Mouse (Mus musculus) ZHBTc4 (cell line): Measurements from ENCODE around the gene Epha2.

Source experiments
- DNase-seq: peaks from one replicate; pipeline ENCODE4 v3.0.0-alpha.2; 2011; ENCODE audit warnings: low read depth, low spot score

The Epha2 gene

GRCm38 (mm10) chr4:141329968-141330367 is 28.9 kb downstream of the Epha2 start:
- no peak for DNase-seq

DNA sequence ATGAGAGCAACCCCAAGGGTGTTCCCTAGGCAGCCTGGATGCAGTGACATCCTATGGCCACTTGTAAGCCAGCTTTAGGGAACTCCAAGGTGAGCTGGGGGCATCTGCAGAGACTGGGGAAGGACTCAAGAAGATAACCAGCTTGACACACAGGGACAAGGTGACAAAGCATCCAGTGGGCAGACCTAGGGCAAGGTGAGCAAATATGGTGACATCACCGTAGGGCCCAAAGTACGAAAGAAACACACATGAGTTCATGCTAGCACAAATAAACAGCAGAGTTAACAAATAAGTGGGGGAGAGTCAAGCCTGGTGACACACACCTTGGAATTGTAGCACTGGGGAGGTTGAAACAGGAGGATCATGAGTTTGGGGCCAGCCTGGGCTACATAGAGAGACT is 30.4 kb downstream of the Epha2 start:
- DNase-seq: no peak

GRCm38 (mm10) chr4:141332258-141332657 is 31.2 kb downstream of the Epha2 start:
- no peak for DNase-seq

- DNase-seq: no peak
Observed at GRCm38 (mm10) chr4:141334695-141335094, 33.7 kb downstream of the Epha2 start.

DNA sequence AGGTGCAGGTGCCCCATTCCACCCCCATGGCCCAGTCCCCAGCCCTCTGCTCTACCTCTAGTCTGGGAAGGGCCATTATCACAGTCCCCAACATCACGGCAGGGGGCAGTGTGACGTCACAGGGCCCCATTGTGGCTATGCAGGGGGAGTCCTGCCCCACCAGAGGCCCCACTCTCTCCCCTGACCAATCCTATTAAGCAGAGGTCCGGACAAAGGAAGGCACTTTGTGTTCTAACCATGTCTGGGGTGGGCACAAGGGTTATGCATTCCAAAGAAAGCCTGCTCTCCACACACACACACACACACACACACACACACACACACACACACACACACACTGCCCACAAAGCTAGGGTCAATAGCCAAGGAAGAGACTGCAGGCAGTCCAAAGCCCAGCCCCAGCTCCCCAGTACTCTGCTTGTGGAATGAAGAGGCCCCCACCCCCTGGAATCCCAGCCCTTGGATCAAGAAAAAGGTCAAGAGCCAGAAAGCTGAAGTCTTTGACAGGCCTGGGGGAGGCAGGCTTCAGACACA is 34.3 kb downstream of the Epha2 start:
- no peak for DNase-seq

GRCm38 (mm10) chr4:141336196-141336595 is 35.2 kb downstream of the Epha2 start:
- DNase-seq: no peak

DNA sequence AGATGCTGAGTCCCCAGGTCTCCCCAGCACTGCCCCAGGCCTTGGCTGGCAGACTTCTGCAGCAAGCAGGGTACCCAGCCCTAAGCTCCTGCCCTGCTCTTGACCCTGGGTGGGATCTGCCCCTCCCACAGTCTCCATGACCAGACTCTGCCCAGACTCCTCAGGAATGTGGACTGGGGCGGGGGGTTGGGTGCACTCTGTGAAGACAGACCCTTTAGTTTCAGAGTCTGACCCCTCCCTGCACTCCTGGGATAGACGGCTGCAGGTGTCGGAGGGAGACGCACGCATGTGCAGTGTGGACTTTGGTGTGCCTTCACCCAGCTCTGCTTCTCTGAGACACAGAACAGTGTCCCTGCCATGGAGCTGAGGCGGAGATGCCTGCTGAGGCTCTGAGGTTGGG is 36.9 kb downstream of the Epha2 start:
- DNase-seq: peak; percentile 91

DNA sequence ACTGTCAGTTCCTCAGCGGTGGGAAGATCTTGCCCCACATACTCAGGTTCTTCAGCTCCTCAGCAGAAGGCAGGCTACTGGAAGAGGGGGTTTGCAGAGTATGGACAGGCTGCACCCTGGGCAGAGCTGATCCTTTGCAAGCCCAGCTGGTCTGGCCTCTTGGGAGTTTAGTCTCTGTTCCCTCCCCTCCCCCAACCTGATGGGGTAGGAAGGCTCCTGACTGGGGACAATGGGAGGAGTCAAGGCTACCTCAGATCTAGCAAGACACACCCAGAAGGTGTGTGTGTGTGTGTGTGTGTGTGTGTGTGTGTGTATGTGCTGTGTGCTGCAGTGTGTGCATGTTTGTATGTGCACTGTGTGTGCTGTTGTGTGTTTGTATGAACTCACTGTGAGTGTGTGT is 37.8 kb downstream of the Epha2 start:
- DNase-seq: peak; percentile 82

- peak; percentile 74 for DNase-seq
Observed at GRCm38 (mm10) chr4:141341477-141341876, 40.4 kb downstream of the Epha2 start.

DNA sequence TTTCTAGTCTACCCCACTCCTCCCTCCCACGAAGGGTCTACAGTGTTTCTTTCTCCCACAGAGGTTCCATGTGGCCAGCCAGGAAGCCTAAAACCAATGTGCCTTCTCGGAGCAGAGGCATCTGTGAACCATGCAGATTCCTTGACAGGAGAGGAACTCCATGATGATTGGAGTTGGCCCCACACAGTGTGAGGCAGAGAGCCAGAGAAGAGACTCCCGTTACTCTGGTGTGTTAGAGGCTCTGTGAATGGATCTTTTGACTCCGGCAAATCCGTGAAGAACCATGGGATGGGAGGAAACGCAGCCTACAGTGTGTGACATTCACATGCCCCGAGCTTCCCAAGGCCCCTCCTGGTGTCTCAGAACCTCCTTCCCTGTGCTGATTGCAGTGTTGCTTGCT is 42.5 kb downstream of the Epha2 start:
- DNase-seq: no peak

DNA sequence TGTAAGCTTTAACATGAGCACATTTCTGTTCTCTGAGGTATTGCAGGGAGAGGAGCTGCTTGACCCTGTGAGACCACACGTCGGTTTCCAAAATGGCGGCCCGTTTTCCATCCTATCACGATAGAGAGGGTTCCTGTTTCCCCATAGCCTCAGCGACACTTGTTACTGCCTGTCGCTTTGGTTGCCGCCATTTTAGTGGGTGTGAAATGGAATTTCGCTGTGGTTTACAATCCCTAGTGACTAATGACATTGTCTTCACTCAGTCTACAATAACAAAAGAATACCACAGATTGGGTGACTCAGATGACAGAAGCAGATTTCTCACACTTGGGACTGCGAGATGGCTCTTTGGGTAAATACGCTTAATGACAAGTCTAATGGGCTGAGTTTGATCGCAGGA is 44.2 kb downstream of the Epha2 start:
- DNase-seq: peak; percentile 57

- no peak for DNase-seq
Observed at GRCm38 (mm10) chr4:141347365-141347797, 46.3 kb downstream of the Epha2 start.

DNA sequence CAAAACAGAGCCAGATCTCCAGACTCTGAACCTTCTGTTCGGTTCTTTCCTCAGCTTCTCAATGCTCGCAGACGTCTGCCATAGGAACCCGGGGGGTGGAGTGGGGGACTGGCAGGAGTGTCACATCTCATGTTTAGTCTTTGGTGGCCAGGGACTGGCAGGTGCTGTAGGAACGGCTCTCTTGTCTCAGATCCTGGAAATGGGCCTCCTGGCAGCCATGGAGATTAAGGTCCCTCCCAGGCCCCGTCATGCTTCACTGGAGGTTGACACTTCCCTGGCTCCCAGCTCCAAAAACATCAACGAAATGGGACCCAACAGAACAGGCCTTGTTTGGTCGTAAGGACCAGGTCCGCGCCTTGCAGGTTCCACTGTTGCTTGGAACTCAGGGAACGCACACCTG is 47.6 kb downstream of the Epha2 start:
- no peak for DNase-seq

- no peak for DNase-seq
Observed at GRCm38 (mm10) chr4:141350015-141350414, 49.0 kb downstream of the Epha2 start.

DNA sequence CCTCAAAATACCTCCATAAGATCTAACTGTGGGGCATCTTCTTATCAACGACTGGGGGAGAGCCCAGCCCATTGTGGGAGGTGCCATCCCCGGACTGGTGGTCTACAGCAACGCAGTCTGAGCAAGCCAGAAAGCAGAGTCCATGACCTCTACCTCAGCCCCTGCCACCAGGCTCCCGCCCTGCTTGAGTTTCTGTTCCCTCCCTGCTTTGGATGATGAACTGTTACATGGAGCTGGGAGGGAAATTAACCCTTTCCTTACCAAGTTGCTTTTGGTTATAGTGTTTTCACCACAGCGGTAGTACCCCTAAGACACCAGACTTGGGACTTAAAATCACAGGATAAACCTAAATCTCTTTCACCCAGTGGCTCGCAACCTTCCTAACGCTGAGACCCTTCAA is 50.9 kb downstream of the Epha2 start:
- no peak for DNase-seq

DNA sequence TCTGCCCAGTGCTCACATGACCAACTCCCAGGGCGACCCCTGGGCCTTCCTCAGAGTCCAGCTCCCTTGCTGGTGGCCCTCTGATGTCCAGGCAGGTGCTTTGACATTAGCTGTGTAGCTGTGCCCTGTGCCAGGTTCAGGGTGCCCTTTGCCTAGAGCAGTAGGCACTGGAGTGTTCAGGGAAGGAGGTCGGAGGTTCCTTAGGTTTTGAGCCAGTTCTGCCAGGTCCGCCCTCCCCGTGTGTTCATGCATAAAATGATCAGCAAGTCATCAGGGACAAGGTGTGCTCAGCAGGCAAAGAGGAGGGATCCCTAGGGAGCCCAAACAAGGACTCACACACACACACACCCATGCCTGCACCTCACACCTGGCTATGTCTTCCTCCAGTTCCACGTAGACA is 51.9 kb downstream of the Epha2 start:
- DNase-seq: no peak

GRCm38 (mm10) chr4:141353868-141354267 is 52.8 kb downstream of the Epha2 start:
- DNase-seq: peak; percentile 79

DNA sequence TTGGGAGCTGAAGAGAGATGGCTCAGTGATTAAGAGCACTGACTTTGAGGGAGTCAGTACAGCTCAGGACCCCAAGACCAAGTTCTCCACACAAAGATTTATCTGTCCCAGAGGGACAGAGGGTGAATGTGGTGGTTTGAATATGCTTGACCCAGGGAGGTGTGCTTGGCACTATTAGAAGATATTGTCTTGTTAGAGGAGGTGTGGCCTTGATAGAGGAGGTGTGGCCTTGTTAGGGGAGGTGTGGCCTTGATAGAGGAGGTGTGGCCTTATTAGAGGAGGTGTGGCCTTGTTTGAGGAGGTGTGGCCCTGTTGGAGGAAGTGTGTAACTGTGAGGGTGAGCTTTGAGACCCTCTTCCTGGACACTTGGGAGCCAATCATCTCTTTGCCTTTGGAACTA is 56.8 kb downstream of the Epha2 start:
- peak; percentile 80 for DNase-seq

DNA sequence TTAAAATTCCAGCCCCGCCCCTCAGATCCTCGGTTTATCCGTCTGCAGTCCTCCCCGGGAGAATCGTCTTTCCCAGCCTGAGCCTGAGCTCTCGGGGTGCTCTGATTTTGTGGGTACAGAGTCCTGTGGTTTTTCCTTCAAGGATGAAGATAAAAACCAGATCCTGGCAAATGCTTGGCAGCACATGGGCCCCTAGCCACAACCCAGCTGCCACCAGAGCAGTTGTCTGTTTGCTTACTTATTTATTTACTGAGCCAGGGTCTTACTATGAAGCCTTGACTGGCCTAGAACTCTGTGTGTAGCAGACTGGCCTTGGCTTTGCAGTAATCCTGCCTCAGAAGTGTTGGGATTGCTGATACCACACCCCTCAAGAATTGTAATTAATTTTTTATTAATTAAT is 58.2 kb downstream of the Epha2 start:
- no peak for DNase-seq

DNA sequence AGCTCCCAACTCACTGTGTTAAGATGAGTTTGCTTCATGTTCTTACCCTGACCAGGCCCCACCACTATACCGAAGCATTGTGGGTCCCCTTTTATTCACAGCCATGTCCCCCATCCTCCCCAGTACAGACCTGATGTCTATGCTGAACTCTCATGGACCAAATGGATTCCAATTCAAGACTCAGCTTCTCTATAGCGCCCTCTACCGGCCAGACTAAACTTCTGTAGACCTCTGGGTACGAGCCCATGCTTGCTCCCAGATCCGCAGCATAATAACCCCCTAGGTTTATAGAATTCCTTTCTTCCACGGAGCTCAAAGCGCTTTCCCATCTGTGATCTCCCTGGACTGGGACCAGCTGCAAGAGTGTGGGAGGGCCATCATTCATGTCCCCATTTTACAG is 59.8 kb downstream of the Epha2 start:
- peak; percentile 89 for DNase-seq

DNA sequence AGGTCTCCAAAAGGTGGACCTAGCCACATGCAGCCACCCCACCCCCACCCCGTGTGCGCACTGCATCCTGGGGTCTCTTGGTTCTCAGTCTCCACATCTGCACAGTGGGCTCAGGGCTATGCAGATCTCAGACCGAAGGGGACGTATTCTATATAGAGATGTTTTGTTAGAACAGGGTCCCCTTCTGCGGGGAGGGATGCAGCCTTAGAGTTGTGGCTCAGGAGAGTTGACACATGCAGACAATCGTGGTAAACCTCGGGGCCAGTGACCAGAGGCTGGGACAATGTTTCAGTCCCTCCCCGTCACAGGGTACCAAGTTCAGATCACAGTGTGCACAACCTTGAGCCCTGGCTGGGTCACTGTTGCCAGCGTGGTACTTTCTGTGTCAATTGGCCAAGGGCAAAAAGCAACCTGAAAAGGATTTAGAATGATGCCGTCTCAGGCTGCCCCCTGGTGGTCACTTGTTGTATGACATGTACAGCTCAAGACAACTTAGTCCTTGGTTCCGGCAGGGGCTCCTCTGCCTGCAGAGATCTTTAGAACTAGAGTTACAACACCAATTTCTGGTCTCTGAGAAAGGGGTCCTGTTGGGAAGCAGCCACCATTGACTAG is 62.0 kb downstream of the Epha2 start:
- peak; percentile 85 for DNase-seq

DNA sequence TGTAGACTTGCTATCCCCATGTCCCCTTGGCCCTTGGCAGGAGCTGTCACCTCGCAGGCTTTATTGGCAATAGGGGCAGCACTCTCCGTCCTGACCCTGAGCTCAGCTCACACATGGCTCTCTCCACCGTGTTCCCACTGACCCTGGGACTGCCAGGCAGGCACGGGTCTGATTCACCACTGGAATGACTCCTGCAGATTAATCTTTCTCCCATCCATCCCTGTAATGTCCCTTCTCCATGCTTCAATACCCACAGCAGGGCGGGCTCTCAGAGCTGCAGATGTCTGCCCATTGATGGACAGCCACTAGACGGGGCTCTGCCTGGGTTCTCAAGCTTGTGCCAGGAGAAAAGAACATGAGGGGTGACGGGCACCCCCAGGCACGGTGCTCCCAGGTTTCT is 64.1 kb downstream of the Epha2 start:
- no peak for DNase-seq

DNA sequence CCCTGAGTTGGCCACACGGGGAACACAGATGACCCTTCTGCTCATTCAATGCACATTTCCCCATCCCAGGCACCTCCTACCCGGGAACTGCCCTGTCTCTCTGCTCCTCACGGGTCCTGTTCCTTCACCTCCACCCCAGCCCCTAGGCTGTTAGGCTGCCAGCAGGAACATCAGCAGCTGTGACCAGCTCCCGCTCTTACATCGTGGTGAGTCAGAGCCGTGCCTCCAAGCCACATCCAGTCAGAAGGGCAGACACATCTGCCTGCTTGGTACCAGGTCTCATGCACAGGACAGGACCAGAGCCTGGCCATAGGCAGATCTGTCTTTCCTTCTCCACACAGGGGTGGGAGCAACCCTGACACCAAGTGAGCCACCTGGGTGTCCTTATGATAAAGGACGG is 64.8 kb downstream of the Epha2 start:
- DNase-seq: no peak
